Mouse (Mus musculus) intestine, embryonic 14.5 days (tissue): ENCODE data around the gene Il9r. TPM values are rescaled to one million over a fixed set of nuclear protein-coding genes. Genes with fewer than 3 reads are reported as not detected.
A peak's percentile ranks its signal among the peaks of the same experiment; 100 is the strongest.
"Not testable (repeated sequence)": the region's sequence is repeated elsewhere in the genome, so short reads cannot be mapped to it uniquely, and the experiment has no call there.

Experiments
- ATAC-seq: fragments of 200-750 bp; cut with Nextera tagmentation; replicated peaks from 2 replicates; pipeline ENCODE4 v1.8.0; 2017; ENCODE audit warnings: low read depth, moderate number of reproducible peaks, moderate TSS enrichment, moderate library complexity; ENCODE audit not compliant: low FRiP score, low TSS enrichment
- DNase-seq: peaks from one replicate; pipeline ENCODE4 v3.0.0-alpha.2; 2018; ENCODE audit warnings: low spot score
- H3K27ac ChIP-seq: fragments of 300-500 bp; sonication (generic); 2 replicates; pipeline ENCODE4 v1.5.1; 2014; ENCODE audit warnings: low read depth, mild to moderate bottlenecking, control low read depth
- H3K27me3 ChIP-seq: fragments of 300-500 bp; sonication (generic); replicated peaks from 2 replicates; pipeline ENCODE4 v1.6.1; 2014; ENCODE audit warnings: low read length, control low read depth; ENCODE audit not compliant: control insufficient read depth, insufficient read depth
- H3K36me3 ChIP-seq: fragments of 300-500 bp; sonication (generic); 2 replicates; pipeline ENCODE4 v1.6.1; 2014; ENCODE audit warnings: low read length, control low read depth; ENCODE audit not compliant: control insufficient read depth, insufficient read depth
- H3K4me1 ChIP-seq: fragments of 300-500 bp; sonication (generic); replicated peaks from 2 replicates; pipeline ENCODE4 v1.6.1; 2014; ENCODE audit warnings: low read length, control low read depth, mixed read lengths; ENCODE audit not compliant: control insufficient read depth, insufficient read depth
- H3K4me2 ChIP-seq: fragments of 300-500 bp; sonication (generic); 2 replicates; pipeline ENCODE4 v1.6.1; 2014; ENCODE audit warnings: low read length
- H3K4me3 ChIP-seq: fragments of 300-500 bp; sonication (generic); 2 replicates; pipeline ENCODE4 v1.5.1; 2014; ENCODE audit warnings: low read depth, low read length, control low read depth, mixed read lengths
- H3K9ac ChIP-seq: fragments of 300-500 bp; sonication (generic); 2 replicates; pipeline ENCODE4 v1.6.1; 2014; ENCODE audit warnings: mild to moderate bottlenecking, low read length
- H3K9me3 ChIP-seq: fragments of 300-500 bp; sonication (generic); 2 replicates; pipeline ENCODE4 v1.6.1; 2016; ENCODE audit warnings: low read length, control low read depth; ENCODE audit not compliant: control insufficient read depth
- WGBS: fragments of 180-500 bp; shearing (Covaris S2); extraction: QIAGEN DNeasy Blood & Tissue Kit; methylation state at CpG from one replicate; pipeline ENCODE4 v1.1.7; 2014; 5-methylcytosine and 5-hydroxymethylcytosine counted together
- polyA plus RNA-seq: library from polyadenylated mRNA; unstranded; fragments of >200 nt; fragmentation: Nextera tagmentation; extraction: Ambion mirVana; gene quantifications from 2 replicates; pipeline ENCODE4 v1.2.1, GENCODE M21; 2014

The Il9r gene
- polyA plus RNA-seq, 1 experiment from 2014 or later = not detected

DNA sequence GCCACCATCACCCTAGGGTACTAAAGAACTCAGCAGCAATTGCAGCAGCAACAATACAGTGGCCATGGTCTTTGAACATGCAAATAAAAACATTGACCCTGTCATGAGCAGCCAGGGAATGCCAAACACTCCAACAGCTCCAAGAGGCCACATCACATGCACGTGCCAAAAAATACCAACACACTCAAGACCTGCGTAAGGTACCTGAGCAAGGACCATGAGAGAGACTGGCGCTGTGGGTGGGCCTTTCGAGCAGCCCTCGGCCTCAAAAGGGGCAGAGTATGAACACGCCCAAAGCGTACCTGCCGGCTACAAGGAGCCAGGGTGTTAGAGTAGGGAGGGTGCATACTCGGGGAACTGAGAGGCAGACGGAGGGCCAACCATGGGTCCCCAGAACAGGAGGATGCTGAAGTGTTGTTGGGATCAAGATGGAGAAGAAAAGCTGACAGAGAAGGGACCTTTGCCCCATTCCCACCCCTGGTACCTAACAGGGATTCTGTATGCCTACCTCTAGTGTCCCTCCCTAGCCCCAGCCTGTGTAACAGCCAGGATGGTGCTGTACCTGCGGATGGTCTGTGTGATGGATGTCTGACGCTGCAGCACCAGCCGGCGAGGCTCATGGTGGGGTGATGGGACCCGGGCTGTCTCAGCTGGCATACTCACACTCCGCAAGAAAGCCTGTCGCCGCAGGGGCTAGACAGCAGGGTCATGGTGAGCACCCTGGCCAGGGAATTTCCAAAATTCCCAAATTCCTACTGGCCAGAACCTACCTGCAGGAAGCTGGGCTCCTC is 15.5 kb upstream of the Il9r start:
- 94% methylated on average over 18 of the region's 18 CpGs for WGBS
- Histone ChIP-seq H3K9me3 (no peaks in the 10 kb centered on the region), H3K36me3 (peaks cover 66% of the 10 kb centered on the region)

DNA sequence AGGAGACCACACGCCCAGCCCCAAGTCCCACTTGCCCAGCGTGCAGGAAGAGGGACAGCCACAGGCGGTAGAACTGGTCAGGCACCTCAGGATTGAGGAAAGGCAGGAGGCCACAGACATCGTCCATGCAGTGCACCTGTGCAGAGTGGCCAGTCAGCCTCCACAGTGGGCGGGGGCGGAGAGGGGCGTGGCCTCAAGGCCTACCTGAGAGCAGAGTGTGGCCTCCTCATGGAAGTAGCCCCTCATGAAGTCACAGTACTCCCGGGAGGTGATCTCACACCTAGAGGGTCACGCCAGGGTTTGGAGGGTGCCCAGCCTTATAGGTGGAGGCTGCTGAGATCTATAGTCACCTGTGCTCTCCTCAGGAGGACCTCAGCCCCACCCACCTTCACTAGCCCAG is 10.5 kb upstream of the Il9r start:
- H3K36me3 ChIP-seq = peaks cover 80% of the 10 kb centered on the region
- ATAC-seq = no peak
- no peak overlapping the region for H3K9ac ChIP-seq
- no peak overlapping the region for H3K4me2 ChIP-seq
- WGBS = 85% methylated on average over 9 of the region's 9 CpGs
- H3K4me3 ChIP-seq = no peak overlapping the region
- peaks cover 5% of the 10 kb centered on the region; the same call in 1 of the 2 replicates for H3K4me1 ChIP-seq
- H3K9me3 ChIP-seq = no peaks in the 10 kb centered on the region
- no peak overlapping the region for H3K27ac ChIP-seq
- DNase-seq = no peak
- no peaks in the 10 kb centered on the region for H3K27me3 ChIP-seq

More for the DNA sequence above, 15.5 kb upstream of the Il9r start:
- DNase-seq = no peak
- no peak overlapping the region for H3K4me3 ChIP-seq
- H3K27ac ChIP-seq = no peak overlapping the region
- ATAC-seq = no peak
- H3K4me2 ChIP-seq = no peak overlapping the region
- no peaks in the 10 kb centered on the region for H3K27me3 ChIP-seq
- no peak overlapping the region for H3K9ac ChIP-seq
- H3K4me1 ChIP-seq = peaks cover 17% of the 10 kb centered on the region

DNA sequence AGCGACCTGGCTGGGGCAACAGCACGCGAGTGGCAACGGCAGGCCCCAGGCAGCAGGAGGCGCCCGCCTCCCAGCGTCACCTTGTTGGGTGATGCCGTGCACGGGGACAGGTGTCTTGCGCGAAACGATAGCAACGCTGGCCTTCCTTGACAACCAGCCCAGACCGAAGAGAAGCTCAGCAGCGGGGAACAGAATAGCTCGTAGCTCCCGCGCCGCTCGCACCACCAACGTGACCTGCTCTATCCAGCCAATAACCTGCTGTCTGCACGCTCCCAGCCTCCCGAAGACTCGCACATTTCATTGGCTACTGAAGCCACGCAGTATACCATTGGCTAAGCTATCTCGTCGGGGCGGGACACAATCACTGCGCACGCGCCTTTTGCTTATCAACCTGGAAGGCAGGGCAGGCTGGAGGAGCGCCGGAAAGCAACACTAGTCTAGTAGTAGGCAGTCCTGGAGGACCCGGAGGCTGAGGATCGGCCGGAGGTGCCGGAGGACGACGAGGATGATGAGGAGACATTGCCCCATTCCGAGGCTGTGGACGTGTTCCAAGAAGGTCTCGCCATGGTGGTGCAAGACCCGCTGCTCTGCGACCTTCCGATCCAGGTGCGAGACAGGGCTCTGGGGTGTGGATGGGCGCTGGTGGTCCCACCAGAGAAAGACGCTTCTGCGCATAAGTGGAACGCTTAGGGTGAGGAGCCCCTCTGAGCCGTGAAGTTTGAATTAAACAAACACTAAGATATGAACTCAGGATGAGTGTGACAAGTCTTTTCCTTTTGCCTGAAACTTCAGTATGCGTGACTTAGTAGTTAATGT is 5.2 kb upstream of the Il9r start, which contains the start of gene Snrnp25:
Gene Snrnp25, plus strand, starts transcription at position 358 of the 816 bp plus-strand sequence.
- peak; percentile 94 for DNase-seq
- H3K36me3 ChIP-seq = peaks cover 26% of the 10 kb centered on the region
- H3K4me1 ChIP-seq = peaks cover 5% of the 10 kb centered on the region; the same call in 1 of the 2 replicates
- peak within 1 kb of the TSS; percentile 64 for H3K4me3 ChIP-seq
- WGBS = under 1% methylated on average over 52 of the region's 52 CpGs
- H3K27ac ChIP-seq = peak within 1 kb of the TSS; percentile 47; the same call in 1 of the 2 replicates
- no peaks in the 10 kb centered on the region for H3K9me3 ChIP-seq
- H3K27me3 ChIP-seq = no peaks in the 10 kb centered on the region
- peak within 1 kb of the TSS; percentile 61 for H3K4me2 ChIP-seq
- peak; percentile 100 for ATAC-seq
- H3K9ac ChIP-seq = peak within 1 kb of the TSS; percentile 62

DNA sequence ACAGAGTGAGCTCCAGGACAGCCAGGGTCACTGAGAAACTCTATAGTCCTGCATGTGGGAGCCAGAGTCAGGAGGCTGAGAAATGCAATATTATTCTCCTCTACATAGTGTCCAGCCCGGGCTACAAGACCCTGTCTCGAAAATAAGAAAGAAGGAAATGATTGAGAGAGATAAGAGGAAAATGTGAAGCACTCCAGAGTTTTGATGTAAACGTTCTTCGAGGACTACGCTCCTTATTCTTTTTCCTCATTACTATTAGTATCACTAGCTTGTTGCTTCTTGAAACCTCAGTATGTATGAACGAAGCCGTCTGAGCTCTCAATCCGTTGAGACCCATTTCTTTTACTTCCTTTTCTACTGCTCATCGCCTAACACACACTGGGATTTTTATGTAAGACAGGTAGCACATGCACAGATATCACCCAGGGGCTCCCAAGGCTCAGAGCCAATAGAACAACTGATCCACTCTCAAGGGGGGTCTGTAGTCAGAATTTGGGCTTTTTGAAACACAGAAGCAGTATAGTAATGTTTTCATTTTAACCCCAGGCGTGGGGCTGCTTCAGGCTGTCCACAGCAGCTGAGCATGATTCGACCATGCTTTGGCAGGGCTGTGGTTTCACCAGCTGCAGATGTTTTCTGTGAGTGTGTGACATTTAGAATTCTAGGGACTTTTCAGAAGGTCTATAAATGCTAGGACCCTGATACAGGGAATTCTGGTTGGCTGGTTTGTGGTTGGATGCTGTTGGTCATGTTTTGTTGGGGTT is 2.0 kb upstream of the Il9r start:
- peaks cover 5% of the 10 kb centered on the region; the same call in 1 of the 2 replicates for H3K4me1 ChIP-seq
- H3K27ac ChIP-seq = no peak overlapping the region
- no peaks in the 10 kb centered on the region for H3K27me3 ChIP-seq
- no peaks in the 10 kb centered on the region for H3K9me3 ChIP-seq
- no peaks in the 10 kb centered on the region for H3K36me3 ChIP-seq
- ATAC-seq (no peak), DNase-seq (no peak)
- no peak overlapping the region for H3K4me2 ChIP-seq
- WGBS = 74% methylated on average over 11 of the region's 11 CpGs
- no peak overlapping the region for H3K4me3 ChIP-seq
- H3K9ac ChIP-seq = no peak overlapping the region

DNA sequence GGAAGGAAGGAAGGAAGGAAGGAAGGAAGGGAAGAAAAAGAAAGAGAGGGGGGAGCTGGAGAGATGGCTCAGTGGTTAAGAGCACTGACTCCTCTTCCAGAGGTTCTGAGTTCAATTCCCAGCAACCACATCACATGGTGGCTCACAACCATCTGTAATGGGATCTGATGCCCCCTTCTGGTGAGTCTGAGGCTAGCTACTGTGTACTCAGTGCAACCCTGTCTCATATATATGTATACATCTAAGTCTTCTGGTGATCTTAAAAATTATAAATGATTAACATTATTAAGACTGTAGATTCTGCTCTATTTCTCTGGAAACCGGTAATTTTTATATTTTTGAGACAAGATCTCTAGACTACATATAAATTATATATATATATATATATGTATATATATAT is 913 bp upstream of the Il9r start:
- not testable (repeated sequence) for H3K27me3 ChIP-seq, H3K4me3 ChIP-seq, DNase-seq, H3K36me3 ChIP-seq, ATAC-seq, H3K4me2 ChIP-seq, H3K9ac ChIP-seq, H3K4me1 ChIP-seq, H3K27ac ChIP-seq, H3K9me3 ChIP-seq
- WGBS = 44% methylated on average over 1 of the region's 1 CpGs

DNA sequence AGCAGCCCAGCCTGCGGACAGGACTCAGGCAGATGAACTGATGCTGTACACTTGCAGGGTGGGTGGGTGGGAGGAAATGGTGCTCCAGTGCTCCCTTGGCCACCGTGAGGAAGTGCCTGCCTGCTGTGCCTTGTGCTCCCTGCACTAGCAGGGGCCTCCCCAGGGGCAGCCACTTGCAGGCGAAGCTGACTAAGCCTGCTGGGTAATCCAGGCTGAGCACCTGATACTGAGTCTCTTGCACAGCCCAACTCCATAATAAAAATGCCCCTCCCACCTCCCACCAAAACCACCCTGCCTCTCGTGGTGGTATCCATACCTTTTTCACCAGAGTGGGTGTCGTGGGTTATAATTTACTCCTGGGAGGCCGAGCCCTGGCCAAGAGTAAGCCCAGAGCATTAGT is 849 bp downstream of the Il9r start:
- H3K9ac ChIP-seq = no peak overlapping the region
- no peak overlapping the region for H3K4me2 ChIP-seq
- H3K27me3 ChIP-seq = no peaks in the 10 kb centered on the region
- no peak overlapping the region for H3K4me3 ChIP-seq
- H3K4me1 ChIP-seq = no peaks in the 10 kb centered on the region
- H3K27ac ChIP-seq = no peak overlapping the region
- H3K9me3 ChIP-seq = no peaks in the 10 kb centered on the region
- 0 out of 2 replicates have a peak, but pooled peaks have one; percentile 13 for ATAC-seq
- no peak for DNase-seq
- 39% methylated on average over 5 of the region's 6 CpGs for WGBS
- no peaks in the 10 kb centered on the region for H3K36me3 ChIP-seq

DNA sequence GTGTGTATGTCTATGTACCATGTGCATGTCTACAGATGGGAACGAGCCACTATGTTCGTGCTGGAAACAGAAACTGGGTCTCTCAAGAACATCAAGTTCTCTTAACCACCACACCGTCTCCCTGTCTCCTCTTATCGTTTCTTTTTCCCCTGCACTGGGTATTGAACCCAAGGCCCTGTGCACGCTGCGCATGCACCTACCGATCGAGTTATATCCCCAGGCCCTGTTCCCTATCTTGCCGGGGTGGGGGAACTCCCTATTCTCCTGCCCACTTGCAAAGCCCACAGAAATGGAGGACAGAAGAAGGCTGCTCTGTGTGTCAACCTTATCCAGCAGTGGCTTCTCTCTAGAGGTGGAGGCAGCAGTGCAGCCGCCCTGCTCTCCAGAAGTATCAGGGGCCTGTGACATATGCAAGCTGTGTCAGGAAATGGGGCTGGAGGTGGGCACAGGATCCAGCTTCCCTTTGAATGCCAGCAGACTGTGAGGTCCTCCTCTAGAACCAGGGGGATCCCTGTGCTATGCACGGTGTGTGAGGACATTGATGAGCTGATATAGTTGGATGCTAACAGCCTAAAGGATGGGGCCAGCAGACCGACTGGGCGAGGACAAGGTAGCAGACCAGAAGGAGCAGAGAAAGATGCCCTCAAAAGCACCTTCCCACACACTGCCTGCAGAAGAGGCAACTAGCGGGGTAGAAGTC is 1.7 kb downstream of the Il9r start:
- Histone ChIP-seq H3K9ac (no peak overlapping the region), H3K4me1 (no peaks in the 10 kb centered on the region), H3K27me3 (no peaks in the 10 kb centered on the region), H3K4me3 (no peak overlapping the region), H3K27ac (no peak overlapping the region), H3K36me3 (no peaks in the 10 kb centered on the region), H3K9me3 (no peaks in the 10 kb centered on the region), H3K4me2 (no peak overlapping the region)
- WGBS = 68% methylated on average over 14 of the region's 14 CpGs
- DNase-seq = no peak
- ATAC-seq = no peak

DNA sequence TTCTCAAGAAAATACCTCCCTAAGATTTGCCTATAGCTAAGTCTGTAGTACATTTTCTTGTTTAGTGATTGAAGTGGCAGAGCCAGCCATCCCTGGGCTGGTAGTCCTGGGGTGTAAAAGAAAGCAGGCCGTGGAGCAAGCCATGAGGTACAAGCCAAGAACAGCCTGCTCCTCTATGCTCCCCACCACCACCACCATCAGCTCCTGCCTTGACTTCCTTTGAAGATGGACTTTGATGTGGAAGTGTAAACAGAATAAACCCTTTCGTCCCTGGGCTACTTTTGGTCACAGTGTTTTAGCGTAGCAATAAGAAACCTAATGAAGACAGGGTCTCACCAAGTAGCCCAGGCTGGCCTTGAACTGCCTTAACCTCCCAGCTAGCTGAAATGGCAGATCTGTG is 2.3 kb downstream of the Il9r start:
- DNase-seq (no peak), ATAC-seq (no peak)
- 32% methylated on average over 3 of the region's 3 CpGs for WGBS
- no peaks in the 10 kb centered on the region for H3K4me1 ChIP-seq
- H3K36me3 ChIP-seq = no peaks in the 10 kb centered on the region
- H3K9ac ChIP-seq = no peak overlapping the region
- no peaks in the 10 kb centered on the region for H3K27me3 ChIP-seq
- H3K27ac ChIP-seq = no peak overlapping the region
- no peaks in the 10 kb centered on the region for H3K9me3 ChIP-seq
- no peak overlapping the region for H3K4me3 ChIP-seq
- no peak overlapping the region for H3K4me2 ChIP-seq
